Mouse (Mus musculus): ENCODE results near the gene C130032M10Rik. TPM values are rescaled to one million over a fixed set of nuclear protein-coding genes. Genes with fewer than 3 reads are reported as not detected.

Gene C130032M10Rik
- not detected for polyA plus RNA-seq (2014; fragmentation: Illumina TruSeq; extraction: RNeasy Lipid Tissue Mini Kit (QIAGEN cat#74804); ENCODE audit: low read depth, low replicate concordance)

GRCm38 (mm10) chr9:114515364-114515763, at the start of gene C130032M10Rik:
TSS of gene C130032M10Rik (plus strand) at chr9:114515697.

DNA sequence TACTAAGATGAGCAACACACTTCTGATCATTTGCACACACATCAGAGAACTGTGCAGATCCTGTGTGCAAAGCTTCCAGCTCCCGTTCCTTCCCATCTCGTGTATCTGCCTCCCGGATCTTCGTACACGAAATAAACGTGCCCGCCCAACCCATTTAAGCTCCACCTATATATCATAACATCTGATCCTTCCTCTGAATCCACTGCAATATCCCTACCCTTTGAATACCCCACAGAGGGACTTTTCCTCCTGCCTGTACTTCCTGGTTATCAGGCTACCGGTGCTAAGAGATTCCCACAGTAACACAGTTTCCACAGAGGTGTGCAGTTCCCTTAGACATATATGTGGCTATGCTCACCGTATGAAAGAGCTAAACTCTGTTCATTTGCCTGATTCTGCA, 10.7 kb upstream of the C130032M10Rik start, which contains the start of gene Ccr4:
Ccr4 (minus strand) TSS at position 101 of the 400 bp plus-strand sequence.

GRCm38 (mm10) chr9:114563761-114564606, 48.5 kb downstream of the C130032M10Rik start, which contains the start of gene Trim71:
TSS of gene Trim71 (minus strand) at chr9:114564369.

Other genes with a start within 250 kb of the C130032M10Rik start
- not detected for gene Bcl2a1c, start 185.6 kb upstream of the C130032M10Rik start, polyA plus RNA-seq (2014; fragmentation: Illumina TruSeq; extraction: RNeasy Lipid Tissue Mini Kit (QIAGEN cat#74804); ENCODE audit: low read depth, low replicate concordance)
- 47.1 TPM for gene Crtap, start 125.0 kb upstream of the C130032M10Rik start, polyA plus RNA-seq (2014; fragmentation: Illumina TruSeq; extraction: RNeasy Lipid Tissue Mini Kit (QIAGEN cat#74804); ENCODE audit: low read depth, low replicate concordance)
- gene Glb1, start 114.6 kb upstream of the C130032M10Rik start, polyA plus RNA-seq (2014; fragmentation: Illumina TruSeq; extraction: RNeasy Lipid Tissue Mini Kit (QIAGEN cat#74804); ENCODE audit: low read depth, low replicate concordance), result 16.0 TPM
- 2.5 TPM for gene Tmppe, start 114.6 kb upstream of the C130032M10Rik start, polyA plus RNA-seq (2014; fragmentation: Illumina TruSeq; extraction: RNeasy Lipid Tissue Mini Kit (QIAGEN cat#74804); ENCODE audit: low read depth, low replicate concordance)
- gene Ccr4, start 10.8 kb upstream of the C130032M10Rik start, polyA plus RNA-seq (2014; fragmentation: Illumina TruSeq; extraction: RNeasy Lipid Tissue Mini Kit (QIAGEN cat#74804); ENCODE audit: low read depth, low replicate concordance), result not detected
- not detected for gene Trim71, start 48.7 kb downstream of the C130032M10Rik start, polyA plus RNA-seq (2014; fragmentation: Illumina TruSeq; extraction: RNeasy Lipid Tissue Mini Kit (QIAGEN cat#74804); ENCODE audit: low read depth, low replicate concordance)
- gene Cnot10, start 124.5 kb downstream of the C130032M10Rik start, polyA plus RNA-seq (2014; fragmentation: Illumina TruSeq; extraction: RNeasy Lipid Tissue Mini Kit (QIAGEN cat#74804); ENCODE audit: low read depth, low replicate concordance), result 27.2 TPM
- gene Dync1li1, start 173.1 kb downstream of the C130032M10Rik start, polyA plus RNA-seq (2014; fragmentation: Illumina TruSeq; extraction: RNeasy Lipid Tissue Mini Kit (QIAGEN cat#74804); ENCODE audit: low read depth, low replicate concordance), result 47.1 TPM
- gene Cmtm6, start 215.4 kb downstream of the C130032M10Rik start, polyA plus RNA-seq (2014; fragmentation: Illumina TruSeq; extraction: RNeasy Lipid Tissue Mini Kit (QIAGEN cat#74804); ENCODE audit: low read depth, low replicate concordance), result 25.8 TPM